Mouse (Mus musculus): Measurements from ENCODE around the gene Olfr1463.

Gene Olfr1463

DNA sequence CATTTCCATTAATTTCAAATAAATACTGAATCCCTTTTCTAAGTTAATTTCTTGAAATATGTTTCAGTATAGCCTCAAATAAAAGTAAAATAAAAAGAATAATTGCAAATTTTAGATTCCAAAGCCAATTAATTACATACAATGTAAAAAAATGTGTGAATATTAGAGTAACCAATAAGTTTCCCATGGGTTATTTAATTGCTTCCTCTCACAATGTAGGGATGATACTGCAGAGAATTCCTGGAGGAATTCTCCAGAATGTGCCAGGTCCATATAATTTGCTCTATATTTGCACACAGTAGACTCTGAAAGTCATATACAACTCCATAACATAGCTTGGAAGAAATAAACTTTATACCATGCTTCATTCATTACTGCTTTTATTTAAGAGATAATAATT is at the start of gene Olfr1463:
Gene Olfr1463 (plus strand): TSS at position 301 of the 400 bp plus-strand sequence.
- no peak for DNase-seq

DNA sequence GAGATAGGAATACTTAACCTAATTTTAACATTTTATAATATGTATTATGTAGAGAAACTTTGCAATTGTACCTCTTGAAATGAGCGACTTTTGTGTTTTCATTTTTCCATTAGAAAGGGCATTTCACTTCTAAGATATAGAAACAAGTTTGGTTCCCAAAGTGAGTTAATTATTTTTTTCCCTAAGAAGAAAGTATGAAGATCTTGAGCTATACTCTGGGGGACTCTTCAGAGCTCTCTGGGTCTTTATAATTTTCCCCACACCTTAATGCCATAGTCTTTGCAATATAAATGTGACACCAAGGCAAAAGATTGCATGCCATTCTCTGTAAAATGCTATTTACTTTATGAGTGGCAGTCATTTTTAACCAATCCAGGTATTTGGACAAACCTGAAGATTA is 45.7 kb upstream of the Olfr1463 start, which contains the start of gene Olfr1462:
Gene Olfr1462 (plus strand): TSS at position 301 of the 400 bp plus-strand sequence.
- no peak for DNase-seq

DNA sequence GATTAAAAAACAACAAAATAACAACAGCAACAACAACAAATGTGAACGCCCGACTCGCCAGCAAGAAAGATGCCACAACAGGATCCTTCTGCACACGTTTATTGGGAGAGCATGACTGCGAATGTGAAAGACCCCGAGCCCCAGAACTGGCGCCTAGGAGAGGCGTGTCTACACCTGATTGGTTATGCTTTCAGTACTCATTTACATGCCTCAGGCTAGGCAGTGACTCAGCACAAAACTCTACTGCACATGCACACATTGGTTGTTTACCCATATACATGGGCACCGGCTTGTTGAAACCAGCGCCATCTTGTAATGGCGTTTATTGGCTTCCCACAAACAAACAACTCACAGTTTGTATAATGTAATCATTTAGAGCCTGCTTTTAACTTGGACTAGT is 9.5 kb upstream of the Olfr1463 start:
- DNase-seq = no peak
